Comparison of ENCODE assay signal across 9 mouse cellular contexts in the genomic region with DNA sequence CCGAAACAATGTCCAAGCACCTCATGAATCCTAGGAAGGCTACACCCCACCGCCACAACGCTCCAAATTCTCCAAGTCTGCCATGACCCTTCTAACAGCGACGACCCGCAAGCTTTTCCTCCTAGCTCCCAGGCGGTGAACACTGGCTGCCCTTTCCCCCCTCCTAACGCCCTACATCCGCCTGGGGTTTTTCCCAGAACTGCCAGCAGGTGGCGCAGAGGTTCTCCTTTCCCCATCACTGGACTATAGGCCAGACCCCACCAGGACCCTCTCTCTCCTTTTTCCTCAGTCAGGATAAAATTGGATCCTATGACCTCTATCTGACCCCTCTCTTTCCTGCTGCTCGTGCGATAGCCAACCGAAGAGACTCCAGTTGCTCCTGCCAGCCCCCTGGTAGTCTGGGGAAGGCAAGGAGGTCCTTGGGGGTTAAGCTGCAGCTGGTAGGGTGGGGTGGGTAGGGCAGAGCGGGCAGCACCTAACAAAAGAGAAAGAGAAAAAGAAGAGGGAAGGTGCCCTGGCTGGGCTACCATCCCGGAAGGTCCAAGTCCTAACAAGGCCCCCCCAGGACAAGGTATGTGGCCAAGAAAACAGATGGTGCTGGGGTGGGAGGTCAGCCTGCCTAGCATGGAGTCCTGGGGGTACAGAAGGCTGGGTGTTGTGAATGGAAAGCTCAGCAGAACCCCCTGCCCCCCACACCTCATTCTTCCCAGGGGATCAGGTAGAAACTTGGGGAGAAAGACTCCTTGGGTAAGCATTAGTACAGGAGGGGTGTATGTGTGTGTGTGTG. TPM values are rescaled to one million over a fixed set of nuclear protein-coding genes. Genes with fewer than 3 reads are reported as not detected.
A peak's percentile ranks its signal among the peaks of the same experiment; 100 is the strongest.
DNase-seq lines count a peak whose midpoint lies in the region; ATAC-seq and TF ChIP-seq lines count a peak whose summit lies in the region.
"Had no signal": no experiment of that assay in that cellular context is flagged by ENCODE, and none has a peak within 500 bp of the region (broad histone marks: within the 10 kb centered on the region; RNA-seq: fewer than 3 reads in every experiment).

No protein-coding gene starts in this region.

- peak; percentile 77 for DNase-seq in adrenal gland, postnatal 25 days
- DNase-seq in embryo, embryonic 9.5 days (ENCODE audit: extremely low spot score), result peak; percentile 94
- DNase-seq in lung, postnatal 10 days, result peak; percentile 84
- peak; percentile 94 for DNase-seq in retina, postnatal 1 day
- DNase-seq in yolk sac, embryonic 10.5 days (ENCODE audit: low spot score), result peak; percentile 72

- H3K27me3 ChIP-seq in E14TG2a.4 (ENCODE audit: insufficient read depth, low read length), result peaks cover 56% of the 10 kb centered on the region
- peaks cover 50% of the 10 kb centered on the region for H3K27me3 ChIP-seq in heart, embryonic 11.5 days (ENCODE audit: control insufficient read depth, insufficient read depth, low read length)
- peaks cover 3% of the 10 kb centered on the region for H3K27me3 ChIP-seq in kidney, embryonic 14.5 days (ENCODE audit: control insufficient read depth, insufficient read depth, low read length)

- H3K9me3 ChIP-seq in E14TG2a.4 (ENCODE audit: low read length), result no peaks in the 10 kb centered on the region
- no peaks in the 10 kb centered on the region for H3K9me3 ChIP-seq in heart, embryonic 11.5 days (replicated peaks; ENCODE audit: control insufficient read depth, low read length)
- H3K9me3 ChIP-seq in kidney, embryonic 14.5 days (ENCODE audit: control insufficient read depth, low read length), result no peaks in the 10 kb centered on the region

- peak overlapping the region; percentile 46 for H3K4me2 ChIP-seq in heart, embryonic 11.5 days
- H3K4me2 ChIP-seq in kidney, embryonic 14.5 days (replicated peaks; ENCODE audit: low read depth, low read length), result 0 out of 2 replicates have a peak overlapping the region, but pooled peaks have one; percentile 25

- WGBS in heart, embryonic 11.5 days (ENCODE audit: insufficient replicate concordance), result 9% methylated on average over 15 of the region's 15 CpGs
- WGBS in kidney, embryonic 14.5 days, result 10% methylated on average over 15 of the region's 15 CpGs

- H3K4me3 ChIP-seq in E14TG2a.4 (replicated peaks; ENCODE audit: low read length), result no peak overlapping the region
- H3K4me3 ChIP-seq in heart, embryonic 11.5 days (ENCODE audit: low read depth, low read length), result peak overlapping the region; percentile 2; the same call in 1 of the 2 replicates
- H3K4me3 ChIP-seq in kidney, embryonic 14.5 days (ENCODE audit: low read length), result no peak overlapping the region

- no peak overlapping the region for H3K27ac ChIP-seq in heart, embryonic 11.5 days (ENCODE audit: low read depth, low read length)
- H3K27ac ChIP-seq in kidney, embryonic 14.5 days (ENCODE audit: low read depth, low read length), result no peak overlapping the region

- peak overlapping the region; percentile 30; the same call in 1 of the 2 replicates for H3K9ac ChIP-seq in heart, embryonic 11.5 days (ENCODE audit: low read depth, low read length)
- H3K9ac ChIP-seq in kidney, embryonic 14.5 days (ENCODE audit: low read depth, low read length), result no peak overlapping the region

- TF ChIP-seq CTCF in E14TG2a.4 (conservative IDR thresholded peaks at IDR 0.05; ENCODE audit: low read length), result peak; percentile 85

- H3K4me1 ChIP-seq in E14TG2a.4 (replicated peaks; ENCODE audit: low read depth, low read length), result peaks cover 37% of the 10 kb centered on the region
- peaks cover 28% of the 10 kb centered on the region for H3K4me1 ChIP-seq in heart, embryonic 11.5 days (ENCODE audit: control insufficient read depth, insufficient read depth, low read length)
- peaks cover 19% of the 10 kb centered on the region for H3K4me1 ChIP-seq in kidney, embryonic 14.5 days (ENCODE audit: control insufficient read depth, insufficient read depth, low read length)

- no peak for ATAC-seq in heart, embryonic 11.5 days (replicated peaks; ENCODE audit: insufficient number of reproducible peaks, low FRiP score, low TSS enrichment)
- ATAC-seq in kidney, embryonic 14.5 days (ENCODE audit: low FRiP score, low TSS enrichment), result peak; percentile 47; the same call in 1 of the 2 replicates

- H3K36me3 ChIP-seq in E14TG2a.4 (ENCODE audit: insufficient read depth, low read length), result no peaks in the 10 kb centered on the region
- H3K36me3 ChIP-seq in heart, embryonic 11.5 days (ENCODE audit: control insufficient read depth, insufficient read depth, low read length), result no peaks in the 10 kb centered on the region
- no peaks in the 10 kb centered on the region for H3K36me3 ChIP-seq in kidney, embryonic 14.5 days (ENCODE audit: control insufficient read depth, insufficient read depth, low read length)

RNA-seq across cellular contexts. Expression of a gene that starts 1.8 kb away (rescaled TPM):
- 3.9 and 6.6 TPM in 2 replicates for total RNA-seq in adrenal gland, postnatal 25 days (2021)
- 5.3 and 5.4 TPM in 2 replicates for polyA plus RNA-seq in heart, embryonic 11.5 days (2014; fragmentation: Nextera tagmentation; extraction: Ambion mirVana)
- polyA plus RNA-seq in kidney, embryonic 14.5 days (2014; fragmentation: Nextera tagmentation; extraction: Ambion mirVana), result 4.3 and 5.7 TPM in 2 replicates

RNA-seq across cellular contexts. Expression of a gene that starts 13.2 kb away (rescaled TPM):
- 0.81 and 1.2 TPM in 2 replicates for total RNA-seq in adrenal gland, postnatal 25 days (2021)
- polyA plus RNA-seq in heart, embryonic 11.5 days (2014; fragmentation: Nextera tagmentation; extraction: Ambion mirVana), result 1.7 and 2.3 TPM in 2 replicates
- 0.83 TPM in 2 replicates for polyA plus RNA-seq in kidney, embryonic 14.5 days (2014; fragmentation: Nextera tagmentation; extraction: Ambion mirVana)

RNA-seq across cellular contexts. Expression of a gene that starts 29.6 kb away (rescaled TPM):
- total RNA-seq in adrenal gland, postnatal 25 days (2021), result not detected in 2 replicates
- 0.30 and 0.66 TPM in 2 replicates for polyA plus RNA-seq in heart, embryonic 11.5 days (2014; fragmentation: Nextera tagmentation; extraction: Ambion mirVana)
- polyA plus RNA-seq in kidney, embryonic 14.5 days (2014; fragmentation: Nextera tagmentation; extraction: Ambion mirVana), result 8.5 and 10.0 TPM in 2 replicates
- total RNA-seq: layer of hippocampus, postnatal 14 days had no signal

RNA-seq across cellular contexts. Expression of a gene that starts 54.5 kb away (rescaled TPM):
- 25.1 and 27.5 TPM in 2 replicates for total RNA-seq in adrenal gland, postnatal 25 days (2021)
- polyA plus RNA-seq in heart, embryonic 11.5 days (2014; fragmentation: Nextera tagmentation; extraction: Ambion mirVana), result 18.6 and 18.7 TPM in 2 replicates
- 17.3 and 28.9 TPM in 2 replicates for polyA plus RNA-seq in kidney, embryonic 14.5 days (2014; fragmentation: Nextera tagmentation; extraction: Ambion mirVana)

RNA-seq across cellular contexts. Expression of a gene that starts 54.6 kb away (rescaled TPM):
- 96.4 and 99.5 TPM in 2 replicates for total RNA-seq in adrenal gland, postnatal 25 days (2021)
- polyA plus RNA-seq in heart, embryonic 11.5 days (2014; fragmentation: Nextera tagmentation; extraction: Ambion mirVana), result 54.9 and 55.4 TPM in 2 replicates
- polyA plus RNA-seq in kidney, embryonic 14.5 days (2014; fragmentation: Nextera tagmentation; extraction: Ambion mirVana), result 68.4 and 92.6 TPM in 2 replicates
